Mouse (Mus musculus) v-Abl transformed pro-B cells (cell line): ENCODE results near the gene Hcrt.

Experiments used
- in situ Hi-C, 2 experiments: fragments of 400-800 bp; cut with MboI; formaldehyde crosslinking; loops; one replicate each; pipeline ENCODE4 v1.15.1; 2025; ENCODE audit not compliant: unreplicated experiment in 2 of 2

Hcrt gene

GRCm38 (mm10) chr11:100770646-100771408 lies 8.1 kb upstream of the Hcrt start, which contains the start of gene Ghdc:
TSS of gene Ghdc (minus strand) at chr11:100770957.
- in situ Hi-C loops: loop anchor here in 1 of 2 experiments (25.0 kb wide), 1 partner anchor 91 kb away; the partner anchor contains the start of genes Stat5a and Stat5b

GRCm38 (mm10) chr11:100769980-100770379 lies 7.2 kb upstream of the Hcrt start:
- in situ Hi-C loops: loop anchor here in 1 of 2 experiments (25.0 kb wide), 1 partner anchor 92 kb away; the partner anchor contains the start of genes Stat5a and Stat5b

GRCm38 (mm10) chr11:100767871-100768270 lies 5.1 kb upstream of the Hcrt start:
- in situ Hi-C loops: loop anchor here in 1 of 2 experiments (25.0 kb wide), 1 partner anchor 94 kb away; the partner anchor contains the start of genes Stat5a and Stat5b

- in situ Hi-C loops: loop anchor here in 1 of 2 experiments (25.0 kb wide), 1 partner anchor 96 kb away; the partner anchor contains the start of genes Stat5a and Stat5b
Observed at GRCm38 (mm10) chr11:100766726-100767125, 4.0 kb upstream of the Hcrt start.

- in situ Hi-C loops: loop anchor here in 1 of 2 experiments (5.0 to 25.0 kb wide), 2 partner anchors 44 to 101 kb away; partner anchors contain the start of genes Stat5a and Stat5b
Observed at GRCm38 (mm10) chr11:100761547-100762045, 1.1 kb downstream of the Hcrt start.

- in situ Hi-C loops: loop anchor here in 1 of 2 experiments (5.0 to 25.0 kb wide), 2 partner anchors 42 to 103 kb away; partner anchors contain the start of genes Stat5a and Stat5b
Observed at GRCm38 (mm10) chr11:100759611-100760233, 3.0 kb downstream of the Hcrt start, which contains the start of gene Kcnh4. TSS of gene Kcnh4 (minus strand) at chr11:100759942.

- in situ Hi-C loops: loop anchor here in 1 of 2 experiments (25.0 kb wide), 1 partner anchor 103 kb away; the partner anchor contains the start of genes Stat5a and Stat5b
Observed at GRCm38 (mm10) chr11:100758707-100759610, 3.8 kb downstream of the Hcrt start.

GRCm38 (mm10) chr11:100757566-100757965 lies 5.2 kb downstream of the Hcrt start:
- in situ Hi-C loops: loop anchor here in 1 of 2 experiments (25.0 kb wide), 1 partner anchor 105 kb away; the partner anchor contains the start of genes Stat5a and Stat5b

- in situ Hi-C loops: loop anchor here in 1 of 2 experiments (25.0 kb wide), 1 partner anchor 106 kb away; the partner anchor contains the start of genes Stat5a and Stat5b
Observed at GRCm38 (mm10) chr11:100756476-100756875, 6.3 kb downstream of the Hcrt start.

- in situ Hi-C loops: loop anchor here (5.0 to 25.0 kb wide), 2 partner anchors 37 to 108 kb away; partner anchors contain the start of genes Stat5a (in 1 of the 2) and Stat5b (in 1 of the 2)
Observed at GRCm38 (mm10) chr11:100754693-100755057, 8.1 kb downstream of the Hcrt start.

GRCm38 (mm10) chr11:100754021-100754692 lies 8.6 kb downstream of the Hcrt start:
- in situ Hi-C loops: loop anchor here (5.0 to 25.0 kb wide), 2 partner anchors 37 to 108 kb away; partner anchors contain the start of genes Stat5a (in 1 of the 2) and Stat5b (in 1 of the 2)

- in situ Hi-C loops: loop anchor here (5.0 to 25.0 kb wide), 2 partner anchors 35 to 110 kb away; partner anchors contain the start of genes Stat5a (in 1 of the 2) and Stat5b (in 1 of the 2)
Observed at GRCm38 (mm10) chr11:100752294-100752693, 10.4 kb downstream of the Hcrt start.

- in situ Hi-C loops: loop anchor here (5.0 to 25.0 kb wide), 2 partner anchors 33 to 112 kb away; partner anchors contain the start of genes Stat5a (in 1 of the 2) and Stat5b (in 1 of the 2)
Observed at GRCm38 (mm10) chr11:100750127-100750526, 12.6 kb downstream of the Hcrt start.

- in situ Hi-C loops: no loop called here
Observed at GRCm38 (mm10) chr11:100749469-100749868, 13.3 kb downstream of the Hcrt start.

- in situ Hi-C loops: no loop called here
Observed at GRCm38 (mm10) chr11:100748620-100749019, 14.1 kb downstream of the Hcrt start.

- in situ Hi-C loops: no loop called here
Observed at GRCm38 (mm10) chr11:100747114-100747513, 15.6 kb downstream of the Hcrt start.

GRCm38 (mm10) chr11:100746546-100746945 lies 16.2 kb downstream of the Hcrt start:
- in situ Hi-C loops: no loop called here

GRCm38 (mm10) chr11:100745085-100745484 lies 17.6 kb downstream of the Hcrt start:
- in situ Hi-C loops: no loop called here
